Mouse (Mus musculus) embryonic facial prominence, embryonic 13.5 days (tissue): ENCODE measurements around the gene Mb21d2. TPM values are rescaled to one million over a fixed set of nuclear protein-coding genes. Genes with fewer than 3 reads are reported as not detected.
A peak's percentile ranks its signal among the peaks of the same experiment; 100 is the strongest.

Experiments
- ATAC-seq: fragments of 200-750 bp; cut with Nextera tagmentation; 2 replicates; pipeline ENCODE4 v1.8.0; 2017; ENCODE audit warnings: low read depth; ENCODE audit not compliant: insufficient number of reproducible peaks, insufficient read depth, low FRiP score, low TSS enrichment
- H3K27ac ChIP-seq: fragments of 300-500 bp; sonication (generic); 2 replicates; pipeline ENCODE4 v1.5.1; 2015; ENCODE audit warnings: moderate library complexity, mild to moderate bottlenecking, inconsistent platforms
- H3K27me3 ChIP-seq: fragments of 300-500 bp; sonication (generic); 2 replicates; pipeline ENCODE4 v1.6.1; 2015; ENCODE audit warnings: mild to moderate bottlenecking, inconsistent platforms
- H3K36me3 ChIP-seq: fragments of 300-500 bp; sonication (generic); 2 replicates; pipeline ENCODE4 v1.6.1; 2015; ENCODE audit warnings: mild to moderate bottlenecking, inconsistent platforms
- H3K4me1 ChIP-seq: fragments of 300-500 bp; sonication (generic); 2 replicates; pipeline ENCODE4 v1.6.1; 2015; ENCODE audit warnings: inconsistent platforms
- H3K4me2 ChIP-seq: fragments of 300-500 bp; sonication (generic); 2 replicates; pipeline ENCODE4 v1.6.1; 2015; ENCODE audit warnings: moderate library complexity, mild to moderate bottlenecking, inconsistent platforms
- H3K4me3 ChIP-seq: fragments of 300-500 bp; sonication (generic); 2 replicates; pipeline ENCODE4 v1.5.1; 2015; ENCODE audit warnings: mild to moderate bottlenecking, inconsistent platforms
- H3K9ac ChIP-seq: fragments of 300-500 bp; sonication (generic); 2 replicates; pipeline ENCODE4 v1.6.1; 2015; ENCODE audit warnings: mild to moderate bottlenecking, inconsistent platforms
- H3K9me3 ChIP-seq: fragments of 300-500 bp; sonication (generic); 2 replicates; pipeline ENCODE4 v1.6.1; 2016; ENCODE audit warnings: inconsistent platforms
- WGBS: fragments of 180-500 bp; shearing (Covaris S2); methylation state at CpG from one replicate; pipeline ENCODE4 v1.1.7; 2015; ENCODE audit warnings: mixed read lengths; 5-methylcytosine and 5-hydroxymethylcytosine counted together
- polyA plus RNA-seq: library from polyadenylated mRNA; unstranded; fragments of >200 nt; fragmentation: Nextera tagmentation; extraction: Ambion mirVana; gene quantifications from 2 replicates; pipeline ENCODE4 v1.2.1, GENCODE M21; 2015

The Mb21d2 gene
- polyA plus RNA-seq, 1 experiment from 2014 or later, result 6.4 TPM

DNA sequence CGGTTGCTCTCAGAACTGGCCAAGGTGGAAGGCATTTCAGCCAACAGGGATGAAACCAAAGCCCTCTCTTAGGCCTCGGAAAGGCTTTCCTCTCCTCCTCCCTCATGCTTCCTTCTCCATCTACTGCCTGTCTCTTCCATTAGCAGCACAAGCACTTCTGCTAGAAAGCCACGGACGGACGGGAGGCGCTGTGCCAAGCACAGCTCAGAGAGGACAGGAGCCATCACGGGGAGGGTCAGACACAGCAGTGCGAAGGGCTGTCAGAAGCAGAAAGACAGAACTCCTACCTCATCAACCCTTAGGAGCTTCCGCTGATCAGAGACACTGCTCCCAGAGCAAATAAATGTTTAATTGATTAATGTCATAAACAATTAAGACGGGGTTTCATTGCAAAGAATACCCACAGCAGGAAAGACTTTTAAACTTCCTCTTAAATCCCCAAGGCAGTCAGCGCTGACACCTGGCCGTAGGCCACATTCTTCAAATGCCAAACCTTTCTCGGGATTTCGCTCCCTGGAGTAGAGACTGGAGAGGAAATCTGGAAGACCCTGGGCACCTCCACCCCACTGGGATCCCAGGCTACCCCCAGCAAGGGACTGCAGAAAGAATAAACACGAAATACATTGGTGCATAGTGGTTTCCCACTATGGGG is 30.8 kb downstream of the Mb21d2 start:
- WGBS, result 18% methylated on average over 15 of the region's 15 CpGs
- H3K27me3 ChIP-seq, result peaks cover 4% of the 10 kb centered on the region; the same call in 1 of the 2 replicates
- H3K9me3 ChIP-seq, result no peaks in the 10 kb centered on the region
- no peak overlapping the region for H3K27ac ChIP-seq
- H3K4me3 ChIP-seq, result no peak overlapping the region
- no peak for ATAC-seq
- no peak overlapping the region for H3K9ac ChIP-seq
- no peaks in the 10 kb centered on the region for H3K36me3 ChIP-seq
- H3K4me2 ChIP-seq, result peak overlapping the region; percentile 27; the same call in 1 of the 2 replicates
- peaks cover 25% of the 10 kb centered on the region for H3K4me1 ChIP-seq

- Histone ChIP-seq H3K36me3 (no peaks in the 10 kb centered on the region), H3K9ac (no peak overlapping the region), H3K27ac (no peak overlapping the region), H3K4me3 (no peak overlapping the region), H3K4me2 (no peak overlapping the region), H3K27me3 (peaks cover 4% of the 10 kb centered on the region; the same call in 1 of the 2 replicates), H3K4me1 (peaks cover 38% of the 10 kb centered on the region), H3K9me3 (no peaks in the 10 kb centered on the region)
- 95% methylated on average over 7 of the region's 7 CpGs for WGBS
- no peak for ATAC-seq
These were observed 32.9 kb downstream of the Mb21d2 start for GRCm38 (mm10) chr16:28896571-28896970.

GRCm38 (mm10) chr16:28894872-28895271 is 34.6 kb downstream of the Mb21d2 start:
- peaks cover 47% of the 10 kb centered on the region for H3K4me1 ChIP-seq
- 50% methylated on average over 6 of the region's 6 CpGs for WGBS
- no peak for ATAC-seq

GRCm38 (mm10) chr16:28893266-28893665 is 36.2 kb downstream of the Mb21d2 start:
- Histone ChIP-seq H3K4me3 (no peak overlapping the region), H3K9me3 (0 out of 2 replicates have a peak, but pooled peaks cover 5% of the 10 kb centered on the region), H3K9ac (no peak overlapping the region), H3K27me3 (no peaks in the 10 kb centered on the region), H3K27ac (no peak overlapping the region), H3K4me2 (no peak overlapping the region), H3K36me3 (peaks cover 11% of the 10 kb centered on the region; the same call in 1 of the 2 replicates), H3K4me1 (peaks cover 37% of the 10 kb centered on the region)
- 42% methylated on average over 5 of the region's 5 CpGs for WGBS
- ATAC-seq, result no peak

More at GRCm38 (mm10) chr16:28894872-28895271, 34.6 kb downstream of the Mb21d2 start:
- Histone ChIP-seq H3K36me3 (peaks cover 2% of the 10 kb centered on the region; the same call in 1 of the 2 replicates), H3K27ac (no peak overlapping the region), H3K4me2 (no peak overlapping the region), H3K4me3 (no peak overlapping the region), H3K27me3 (no peaks in the 10 kb centered on the region), H3K9me3 (0 out of 2 replicates have a peak, but pooled peaks cover 2% of the 10 kb centered on the region), H3K9ac (no peak overlapping the region)

DNA sequence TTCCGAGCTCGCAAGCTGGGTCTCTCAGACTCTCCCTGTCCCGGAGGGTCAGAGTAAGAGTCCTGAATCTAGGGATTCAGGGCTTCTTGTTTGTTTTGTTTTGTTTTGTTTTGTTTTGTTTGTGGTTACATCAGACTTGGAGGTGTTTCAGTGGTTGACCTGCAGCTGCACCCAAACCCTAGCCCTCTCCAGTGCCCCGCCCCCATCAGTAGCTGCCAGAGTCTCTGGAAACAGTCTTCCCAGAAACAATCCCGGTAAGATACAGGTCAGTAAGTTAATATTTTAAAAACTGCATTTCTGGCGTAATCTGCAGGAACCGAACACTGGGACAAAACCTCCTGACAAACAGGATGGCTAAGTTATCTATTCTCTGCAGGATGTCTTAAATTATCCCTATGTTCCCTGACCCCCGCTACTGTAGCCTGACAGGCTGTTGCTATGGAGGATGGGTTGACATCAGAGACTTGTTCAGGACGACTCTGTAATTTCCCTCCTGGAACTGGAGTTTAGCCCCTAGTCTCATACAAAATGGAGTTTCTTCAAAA is 43.2 kb downstream of the Mb21d2 start:
- Histone ChIP-seq H3K4me1 (peaks cover 52% of the 10 kb centered on the region), H3K4me2 (no peak overlapping the region), H3K9me3 (0 out of 2 replicates have a peak, but pooled peaks cover 5% of the 10 kb centered on the region), H3K27me3 (no peaks in the 10 kb centered on the region), H3K36me3 (peaks cover 11% of the 10 kb centered on the region; the same call in 1 of the 2 replicates), H3K4me3 (no peak overlapping the region), H3K9ac (no peak overlapping the region), H3K27ac (no peak overlapping the region)
- no peak for ATAC-seq
- 50% methylated on average over 9 of the region's 9 CpGs for WGBS

DNA sequence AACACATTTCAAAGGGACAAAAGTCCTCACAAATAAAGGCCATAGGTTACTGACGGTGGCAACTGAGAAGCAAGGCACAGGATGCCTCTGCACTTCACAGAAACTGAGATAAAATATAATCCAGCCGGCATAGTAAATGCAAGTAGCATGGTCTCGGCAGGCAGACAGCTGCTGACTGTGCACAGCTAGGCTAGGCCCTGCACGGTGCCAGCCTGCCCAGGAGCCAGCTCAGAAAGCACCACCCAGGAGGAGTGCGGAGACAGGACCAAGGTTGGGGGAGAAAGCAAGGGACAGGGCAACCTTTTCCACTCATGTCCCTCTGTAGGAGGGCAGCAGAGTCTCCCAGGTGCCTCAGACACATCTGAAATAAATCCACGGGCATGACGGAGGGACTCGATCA is 44.0 kb downstream of the Mb21d2 start:
- Histone ChIP-seq H3K4me2 (no peak overlapping the region), H3K9me3 (0 out of 2 replicates have a peak, but pooled peaks cover 5% of the 10 kb centered on the region), H3K4me3 (no peak overlapping the region), H3K27ac (no peak overlapping the region), H3K9ac (no peak overlapping the region), H3K27me3 (no peaks in the 10 kb centered on the region), H3K36me3 (peaks cover 11% of the 10 kb centered on the region; the same call in 1 of the 2 replicates), H3K4me1 (peaks cover 54% of the 10 kb centered on the region)
- 75% methylated on average over 8 of the region's 8 CpGs for WGBS
- no peak for ATAC-seq

- no peak overlapping the region for H3K4me3 ChIP-seq
- no peak overlapping the region for H3K27ac ChIP-seq
- H3K27me3 ChIP-seq, result no peaks in the 10 kb centered on the region
- no peak for ATAC-seq
- WGBS, result 78% methylated on average over 5 of the region's 5 CpGs
- no peak overlapping the region for H3K4me2 ChIP-seq
- H3K4me1 ChIP-seq, result peaks cover 62% of the 10 kb centered on the region
- peaks cover 7% of the 10 kb centered on the region; the same call in 1 of the 2 replicates for H3K36me3 ChIP-seq
- H3K9me3 ChIP-seq, result 0 out of 2 replicates have a peak, but pooled peaks cover 1% of the 10 kb centered on the region
- H3K9ac ChIP-seq, result no peak overlapping the region
These were observed 44.8 kb downstream of the Mb21d2 start for GRCm38 (mm10) chr16:28884661-28885060.

- peaks cover 67% of the 10 kb centered on the region for H3K4me1 ChIP-seq
- WGBS, result 75% methylated on average over 8 of the region's 8 CpGs
- ATAC-seq, result no peak
These were observed 45.8 kb downstream of the Mb21d2 start for GRCm38 (mm10) chr16:28883649-28884048.

DNA sequence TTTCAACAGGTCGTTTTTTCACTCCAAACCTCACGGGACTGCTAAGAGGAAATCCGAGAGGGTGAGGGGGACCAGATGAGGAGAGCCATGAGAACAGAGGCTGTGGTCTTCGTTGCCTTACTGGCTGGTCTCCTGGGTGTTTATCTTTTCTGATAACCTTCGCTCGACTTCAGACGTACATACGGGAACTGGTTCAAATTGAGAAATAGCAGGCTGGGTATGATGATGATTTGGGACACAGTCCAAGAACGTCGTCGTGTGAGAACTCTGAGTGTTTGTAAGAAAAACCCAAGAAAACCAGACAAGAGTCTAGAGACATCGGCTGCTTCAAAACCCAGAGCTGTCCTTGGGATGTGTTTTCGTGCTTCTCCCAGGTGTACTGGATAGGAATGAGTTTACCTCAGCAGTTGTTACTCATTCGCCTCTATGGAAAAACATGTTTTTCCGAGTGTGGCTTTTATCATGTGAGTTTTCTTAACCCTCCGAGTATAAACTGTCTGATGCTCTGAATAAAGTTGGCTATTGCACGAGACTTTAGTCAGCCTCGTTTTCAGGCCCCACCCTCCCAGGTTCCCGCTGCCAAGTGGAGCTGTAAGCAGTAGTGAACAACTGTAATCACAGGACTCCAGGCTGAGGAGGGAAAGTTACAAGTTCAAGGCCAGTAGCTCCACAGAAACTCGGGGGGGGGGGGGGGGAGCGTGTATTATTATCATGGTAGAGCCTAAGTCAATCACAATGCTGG is 46.6 kb downstream of the Mb21d2 start:
- ATAC-seq, result no peak
- no peaks in the 10 kb centered on the region for H3K9me3 ChIP-seq
- no peaks in the 10 kb centered on the region for H3K36me3 ChIP-seq
- no peaks in the 10 kb centered on the region for H3K27me3 ChIP-seq
- WGBS, result 57% methylated on average over 21 of the region's 21 CpGs
- H3K4me2 ChIP-seq, result no peak overlapping the region
- no peak overlapping the region for H3K4me3 ChIP-seq
- no peak overlapping the region for H3K9ac ChIP-seq
- H3K4me1 ChIP-seq, result peaks cover 67% of the 10 kb centered on the region
- no peak overlapping the region for H3K27ac ChIP-seq

More at GRCm38 (mm10) chr16:28883649-28884048, 45.8 kb downstream of the Mb21d2 start:
- H3K4me3 ChIP-seq, result no peak overlapping the region
- no peak overlapping the region for H3K4me2 ChIP-seq
- no peak overlapping the region for H3K27ac ChIP-seq
- H3K36me3 ChIP-seq, result no peaks in the 10 kb centered on the region
- H3K27me3 ChIP-seq, result no peaks in the 10 kb centered on the region
- no peak overlapping the region for H3K9ac ChIP-seq
- H3K9me3 ChIP-seq, result no peaks in the 10 kb centered on the region

- no peak overlapping the region for H3K27ac ChIP-seq
- no peak for ATAC-seq
- 67% methylated on average over 8 of the region's 8 CpGs for WGBS
- H3K4me1 ChIP-seq, result peaks cover 62% of the 10 kb centered on the region
- no peaks in the 10 kb centered on the region for H3K36me3 ChIP-seq
- no peaks in the 10 kb centered on the region for H3K9me3 ChIP-seq
- H3K4me2 ChIP-seq, result no peak overlapping the region
- no peak overlapping the region for H3K4me3 ChIP-seq
- H3K27me3 ChIP-seq, result no peaks in the 10 kb centered on the region
- no peak overlapping the region for H3K9ac ChIP-seq
These were observed 47.7 kb downstream of the Mb21d2 start for GRCm38 (mm10) chr16:28881787-28882186.

DNA sequence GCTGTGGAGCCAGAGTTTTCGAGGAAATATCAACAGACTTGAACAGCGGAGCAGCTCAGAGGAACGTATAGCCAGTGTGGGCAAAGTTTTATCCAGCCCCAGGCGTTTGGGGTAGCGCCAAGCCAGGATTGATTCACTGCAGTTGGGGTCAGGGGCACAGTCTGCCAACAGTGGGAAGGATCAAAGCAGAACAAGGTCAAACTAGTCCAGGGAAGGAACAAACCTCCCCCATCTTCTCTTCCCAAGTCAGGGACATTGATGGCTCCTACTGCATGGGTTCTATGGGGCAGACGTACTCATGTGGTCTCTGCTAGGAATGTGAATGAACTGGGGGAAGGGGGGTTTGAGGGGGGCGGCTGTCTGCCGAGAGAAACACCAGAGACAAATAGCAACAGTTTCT is 48.7 kb downstream of the Mb21d2 start:
- Histone ChIP-seq H3K27ac (peak overlapping the region; percentile 28; the same call in 1 of the 2 replicates), H3K36me3 (no peaks in the 10 kb centered on the region), H3K4me1 (peaks cover 52% of the 10 kb centered on the region), H3K4me2 (peak overlapping the region; percentile 41), H3K9ac (no peak overlapping the region), H3K9me3 (no peaks in the 10 kb centered on the region), H3K27me3 (no peaks in the 10 kb centered on the region), H3K4me3 (no peak overlapping the region)
- no peak for ATAC-seq
- 19% methylated on average over 8 of the region's 8 CpGs for WGBS
